Mouse (Mus musculus) neural tube, embryonic 11.5 days (tissue): Measurements from ENCODE around the gene Lpgat1. TPM values are rescaled to one million over a fixed set of nuclear protein-coding genes. Genes with fewer than 3 reads are reported as not detected.

Experiments used
- ATAC-seq: fragments of 200-750 bp; cut with Nextera tagmentation; 2 replicates; pipeline ENCODE4 v1.8.0; 2017; ENCODE audit warnings: moderate number of reproducible peaks, mild to moderate bottlenecking, moderate TSS enrichment, moderate library complexity; ENCODE audit not compliant: insufficient read depth, low FRiP score, low TSS enrichment
- DNase-seq: peaks from one replicate; pipeline ENCODE4 v3.0.0-alpha.2; 2015; ENCODE audit warnings: low spot score
- H3K27ac ChIP-seq: fragments of 300-500 bp; sonication (generic); 2 replicates; pipeline ENCODE4 v1.5.1; 2014; ENCODE audit warnings: low read depth, mild to moderate bottlenecking, low read length
- H3K27me3 ChIP-seq: fragments of 300-500 bp; sonication (generic); 2 replicates; pipeline ENCODE4 v1.6.1; 2014; ENCODE audit warnings: mild to moderate bottlenecking, low read length, mixed read lengths; ENCODE audit not compliant: control insufficient read depth, insufficient read depth
- H3K36me3 ChIP-seq: fragments of 300-500 bp; sonication (generic); 2 replicates; pipeline ENCODE4 v1.6.1; 2014; ENCODE audit warnings: mild to moderate bottlenecking, low read length, moderate library complexity, mixed read lengths; ENCODE audit not compliant: control insufficient read depth, insufficient read depth
- H3K4me1 ChIP-seq: fragments of 300-500 bp; sonication (generic); 2 replicates; pipeline ENCODE4 v1.6.1; 2014; ENCODE audit warnings: low read length, mixed read lengths; ENCODE audit not compliant: control insufficient read depth, insufficient read depth
- H3K4me2 ChIP-seq: fragments of 300-500 bp; sonication (generic); 2 replicates; pipeline ENCODE4 v1.6.1; 2014; ENCODE audit warnings: low read depth, mild to moderate bottlenecking, moderate library complexity
- H3K4me3 ChIP-seq: fragments of 300-500 bp; sonication (generic); 2 replicates; pipeline ENCODE4 v1.5.1; 2014; ENCODE audit warnings: low read depth, low read length
- H3K9ac ChIP-seq: fragments of 300-500 bp; sonication (generic); 2 replicates; pipeline ENCODE4 v1.6.1; 2014; ENCODE audit warnings: mild to moderate bottlenecking, low read length
- H3K9me3 ChIP-seq: fragments of 300-500 bp; sonication (generic); 2 replicates; pipeline ENCODE4 v1.6.1; 2016; ENCODE audit warnings: low read length; ENCODE audit not compliant: control insufficient read depth
- WGBS: fragments of 180-500 bp; shearing (Covaris S2); extraction: QIAGEN DNeasy Blood & Tissue Kit; methylation state at CpG from one replicate; pipeline ENCODE4 v1.1.7; 2014; 5-methylcytosine and 5-hydroxymethylcytosine counted together
- polyA plus RNA-seq: library from polyadenylated mRNA; unstranded; fragments of >200 nt; fragmentation: Nextera tagmentation; extraction: Ambion mirVana; gene quantifications from 2 replicates; pipeline ENCODE4 v1.2.1, GENCODE M21; 2014

Lpgat1 gene
- polyA plus RNA-seq, 1 experiment from 2014 or later: 40.0 TPM

DNA sequence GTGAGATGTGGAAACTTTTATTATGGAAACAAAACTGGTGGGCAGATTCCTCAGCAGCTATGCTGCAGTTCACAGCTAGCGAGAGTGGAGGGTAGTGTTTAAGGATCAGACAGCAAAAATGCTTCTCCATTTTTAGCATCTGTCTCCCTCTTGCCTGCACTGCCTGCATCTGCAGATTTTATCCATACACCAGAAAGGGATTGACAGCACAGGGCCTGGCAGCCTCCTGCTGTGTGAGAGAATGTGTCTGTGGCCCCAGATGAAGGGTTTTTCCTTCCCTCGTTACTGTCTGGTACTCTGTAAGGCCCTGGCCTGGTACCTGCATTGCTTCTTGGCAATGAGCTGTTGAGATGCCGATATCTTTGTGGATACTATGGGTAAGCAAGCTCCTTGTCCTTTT, 2.8 kb downstream of the Lpgat1 start:
- H3K4me3 ChIP-seq: no peak overlapping the region
- 69% methylated on average over 3 of the region's 3 CpGs for WGBS
- H3K9ac ChIP-seq: no peak overlapping the region
- DNase-seq (no peak), ATAC-seq (no peak)
- peaks cover 6% of the 10 kb centered on the region; the same call in 1 of the 2 replicates for H3K4me1 ChIP-seq
- H3K36me3 ChIP-seq: peaks cover 3% of the 10 kb centered on the region; the same call in 1 of the 2 replicates
- H3K9me3 ChIP-seq: no peaks in the 10 kb centered on the region
- no peak overlapping the region for H3K4me2 ChIP-seq
- H3K27me3 ChIP-seq: no peaks in the 10 kb centered on the region
- H3K27ac ChIP-seq: no peak overlapping the region

DNA sequence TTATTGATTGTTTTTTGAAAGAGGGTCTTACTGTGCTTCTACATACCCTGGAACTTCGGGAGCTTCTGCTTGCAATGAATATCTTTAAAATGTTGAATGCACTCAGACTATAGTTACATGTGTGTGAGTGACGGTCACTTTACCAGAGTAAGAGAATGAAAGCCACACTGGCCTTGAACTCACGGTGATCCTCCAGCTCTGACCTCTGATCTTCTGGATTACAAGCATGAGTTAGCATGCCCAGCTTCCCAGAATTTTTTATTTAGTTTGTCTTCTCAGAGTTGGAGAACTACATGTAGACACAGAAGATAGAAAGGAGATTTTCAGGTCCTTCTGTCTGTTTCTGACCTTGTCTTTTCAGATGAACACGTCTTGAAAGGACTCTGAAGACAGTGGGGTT, 5.1 kb downstream of the Lpgat1 start:
- DNase-seq (no peak), ATAC-seq (no peak)
- Histone ChIP-seq H3K9me3 (no peaks in the 10 kb centered on the region), H3K4me2 (no peak overlapping the region), H3K9ac (no peak overlapping the region), H3K4me1 (peaks cover 6% of the 10 kb centered on the region; the same call in 1 of the 2 replicates), H3K4me3 (no peak overlapping the region), H3K36me3 (peaks cover 3% of the 10 kb centered on the region), H3K27ac (no peak overlapping the region), H3K27me3 (no peaks in the 10 kb centered on the region)
- WGBS: 83% methylated on average over 4 of the region's 4 CpGs

DNA sequence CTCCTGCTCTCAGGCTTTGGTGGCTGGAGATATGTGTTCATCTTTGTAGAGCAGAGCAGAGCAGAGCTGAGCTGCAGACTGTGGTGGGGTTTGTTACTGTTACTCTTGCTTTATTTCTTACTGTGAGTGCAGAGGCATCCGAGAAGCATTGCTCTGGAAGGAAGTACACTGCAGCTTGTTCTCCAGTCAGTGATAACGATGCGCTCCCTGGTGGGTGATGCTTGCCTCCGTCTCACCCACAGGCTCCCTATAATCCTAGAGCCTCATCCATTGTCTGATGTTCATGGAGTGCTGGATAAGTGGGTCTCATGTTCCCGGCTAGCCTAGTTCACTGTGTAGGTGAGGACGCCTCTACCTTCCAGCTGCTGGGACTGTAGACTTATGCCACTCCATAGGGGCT, 6.0 kb downstream of the Lpgat1 start:
- no peak overlapping the region for H3K9ac ChIP-seq
- DNase-seq (no peak), ATAC-seq (no peak)
- no peak overlapping the region for H3K27ac ChIP-seq
- H3K36me3 ChIP-seq: peaks cover 3% of the 10 kb centered on the region
- no peaks in the 10 kb centered on the region for H3K27me3 ChIP-seq
- H3K4me2 ChIP-seq: no peak overlapping the region
- WGBS: 73% methylated on average over 6 of the region's 6 CpGs
- no peaks in the 10 kb centered on the region for H3K9me3 ChIP-seq
- H3K4me3 ChIP-seq: no peak overlapping the region
- peaks cover 6% of the 10 kb centered on the region; the same call in 1 of the 2 replicates for H3K4me1 ChIP-seq

DNA sequence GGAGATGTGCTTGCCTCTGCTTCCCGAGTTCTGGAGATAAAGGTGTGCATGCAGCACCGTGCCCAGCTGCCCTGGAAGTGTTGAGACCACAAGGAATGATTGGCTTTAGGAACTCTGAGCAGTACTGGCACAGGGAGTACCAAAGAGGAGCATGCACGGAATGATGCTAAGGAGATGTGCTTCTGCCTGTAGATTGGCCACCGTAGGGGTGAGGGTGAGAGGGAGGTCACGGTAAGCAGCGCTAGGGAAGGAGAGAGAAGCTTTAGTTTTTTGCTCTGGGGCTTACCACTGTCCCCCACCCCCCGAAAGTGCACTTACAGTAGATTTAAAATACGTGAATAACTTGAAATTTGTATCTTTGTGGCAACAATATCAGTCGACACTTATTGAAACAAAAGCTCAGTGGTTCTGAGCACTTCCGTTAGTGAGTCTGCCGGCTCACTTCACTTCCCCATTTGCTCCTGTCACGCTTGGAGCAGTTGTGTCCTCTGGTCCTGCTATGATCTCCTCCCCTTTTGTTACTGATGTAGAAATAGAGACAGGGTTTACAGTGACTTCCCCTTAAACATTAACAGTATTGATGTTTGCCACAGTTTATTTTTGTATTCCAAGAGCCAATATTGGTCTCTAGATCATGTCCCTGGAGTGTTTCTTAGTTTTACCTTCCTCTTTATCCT, 6.9 kb downstream of the Lpgat1 start:
- Histone ChIP-seq H3K36me3 (peaks cover 3% of the 10 kb centered on the region), H3K27me3 (no peaks in the 10 kb centered on the region), H3K4me1 (peaks cover 6% of the 10 kb centered on the region; the same call in 1 of the 2 replicates), H3K4me2 (no peak overlapping the region), H3K9ac (no peak overlapping the region), H3K9me3 (no peaks in the 10 kb centered on the region), H3K4me3 (no peak overlapping the region), H3K27ac (no peak overlapping the region)
- WGBS: 79% methylated on average over 12 of the region's 12 CpGs
- no peak for DNase-seq
- no peak for ATAC-seq

DNA sequence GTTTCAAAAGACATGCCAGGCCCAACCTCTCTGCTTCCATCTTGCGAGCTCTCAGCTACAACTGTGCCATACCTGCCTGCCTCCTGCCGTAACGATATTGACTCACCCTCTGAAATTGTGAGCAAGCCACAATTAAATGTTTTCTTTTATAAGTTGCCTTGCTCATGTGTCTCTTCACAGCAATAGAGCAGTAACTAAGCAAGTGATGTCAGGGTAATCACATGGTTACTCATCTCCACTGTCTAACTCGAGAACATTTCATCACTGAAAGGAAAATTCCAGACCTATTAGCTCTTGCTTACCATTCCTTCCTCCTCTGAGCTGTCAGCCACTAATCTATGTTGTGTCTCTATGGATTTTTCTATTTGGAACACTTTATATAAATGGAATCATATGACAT, 15.0 kb downstream of the Lpgat1 start:
- WGBS: 97% methylated on average over 4 of the region's 4 CpGs
- ATAC-seq (no peak), DNase-seq (no peak)
- H3K27me3 ChIP-seq: no peaks in the 10 kb centered on the region
- H3K36me3 ChIP-seq: no peaks in the 10 kb centered on the region; the same call in 1 of the 2 replicates
- H3K4me2 ChIP-seq: no peak overlapping the region
- H3K4me1 ChIP-seq: no peaks in the 10 kb centered on the region
- no peak overlapping the region for H3K4me3 ChIP-seq
- H3K9ac ChIP-seq: no peak overlapping the region
- no peak overlapping the region for H3K27ac ChIP-seq
- H3K9me3 ChIP-seq: no peaks in the 10 kb centered on the region

DNA sequence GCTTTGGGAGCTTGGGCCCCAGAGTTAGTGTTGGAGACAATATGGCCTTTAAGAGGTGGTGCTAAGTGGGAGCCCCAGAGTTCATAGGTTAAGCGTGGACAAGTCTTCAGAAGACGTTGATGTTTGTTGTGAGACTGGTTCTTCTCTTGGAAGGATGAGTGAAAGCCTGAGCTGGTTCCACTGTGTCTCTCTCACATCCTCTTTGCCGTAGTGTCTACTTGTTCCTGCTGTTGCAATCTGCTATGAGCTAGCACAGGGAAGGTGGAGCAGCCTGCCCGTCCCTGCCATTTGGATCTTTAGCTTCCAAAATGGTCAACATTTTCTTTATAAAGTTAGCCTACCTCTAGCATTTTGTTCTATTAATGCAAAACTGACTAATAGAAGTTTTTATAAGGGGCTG, 16.2 kb downstream of the Lpgat1 start:
- H3K9ac ChIP-seq: no peak overlapping the region
- ATAC-seq (no peak), DNase-seq (no peak)
- no peak overlapping the region for H3K4me2 ChIP-seq
- H3K27ac ChIP-seq: no peak overlapping the region
- 93% methylated on average over 4 of the region's 4 CpGs for WGBS
- no peaks in the 10 kb centered on the region for H3K9me3 ChIP-seq
- no peaks in the 10 kb centered on the region for H3K27me3 ChIP-seq
- H3K4me3 ChIP-seq: no peak overlapping the region
- no peaks in the 10 kb centered on the region for H3K4me1 ChIP-seq
- H3K36me3 ChIP-seq: no peaks in the 10 kb centered on the region

DNA sequence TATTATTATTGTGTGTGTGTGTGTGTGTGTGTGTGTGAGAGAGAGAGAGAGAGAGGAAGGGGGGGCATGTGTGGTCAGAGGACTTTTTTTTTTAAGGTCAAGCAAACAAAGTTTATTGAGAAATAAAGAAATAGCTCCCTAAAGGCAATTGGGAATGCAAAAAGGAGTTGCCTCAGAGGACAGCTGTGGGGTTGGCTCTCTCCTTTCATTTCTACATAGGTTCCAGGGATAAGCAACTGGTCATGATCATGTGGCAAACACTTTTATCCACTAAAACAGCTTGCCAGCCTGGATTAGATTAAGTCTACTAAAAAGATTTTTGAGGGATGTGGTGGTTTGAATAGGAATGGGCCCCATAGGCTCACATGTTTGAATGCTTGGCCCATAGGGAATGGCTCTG, 18.8 kb downstream of the Lpgat1 start:
- H3K9ac ChIP-seq: no peak overlapping the region
- H3K4me2 ChIP-seq: no peak overlapping the region
- H3K4me3 ChIP-seq: no peak overlapping the region
- H3K4me1 ChIP-seq: no peaks in the 10 kb centered on the region
- no peak overlapping the region for H3K27ac ChIP-seq
- H3K9me3 ChIP-seq: no peaks in the 10 kb centered on the region
- H3K36me3 ChIP-seq: no peaks in the 10 kb centered on the region
- no peaks in the 10 kb centered on the region for H3K27me3 ChIP-seq
- DNase-seq: no peak
- ATAC-seq: no peak

DNA sequence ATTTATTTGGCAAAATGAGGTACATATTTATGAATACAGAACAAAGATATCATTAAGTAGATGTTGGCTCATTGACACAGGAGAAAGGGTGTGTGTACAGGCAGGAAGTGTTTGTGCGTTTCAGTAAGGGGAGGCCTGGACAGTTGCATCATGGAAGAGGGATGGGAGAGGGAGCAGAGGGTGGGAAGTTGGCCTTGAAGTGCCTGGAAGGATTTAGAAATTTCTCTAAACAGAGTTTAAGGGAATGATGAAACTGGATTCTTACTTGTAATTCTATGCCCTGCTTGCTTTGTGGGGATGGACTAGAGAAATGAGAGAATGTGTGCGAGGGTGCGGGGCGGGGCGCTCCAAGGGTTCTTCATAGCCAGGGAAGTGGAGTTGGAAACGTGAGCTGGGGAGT, 20.2 kb downstream of the Lpgat1 start:
- WGBS: 89% methylated on average over 6 of the region's 6 CpGs
- H3K4me2 ChIP-seq: no peak overlapping the region
- no peaks in the 10 kb centered on the region for H3K4me1 ChIP-seq
- H3K9me3 ChIP-seq: no peaks in the 10 kb centered on the region
- ATAC-seq (no peak), DNase-seq (no peak)
- H3K4me3 ChIP-seq: no peak overlapping the region
- H3K36me3 ChIP-seq: no peaks in the 10 kb centered on the region
- H3K9ac ChIP-seq: no peak overlapping the region
- no peak overlapping the region for H3K27ac ChIP-seq
- no peaks in the 10 kb centered on the region for H3K27me3 ChIP-seq

DNA sequence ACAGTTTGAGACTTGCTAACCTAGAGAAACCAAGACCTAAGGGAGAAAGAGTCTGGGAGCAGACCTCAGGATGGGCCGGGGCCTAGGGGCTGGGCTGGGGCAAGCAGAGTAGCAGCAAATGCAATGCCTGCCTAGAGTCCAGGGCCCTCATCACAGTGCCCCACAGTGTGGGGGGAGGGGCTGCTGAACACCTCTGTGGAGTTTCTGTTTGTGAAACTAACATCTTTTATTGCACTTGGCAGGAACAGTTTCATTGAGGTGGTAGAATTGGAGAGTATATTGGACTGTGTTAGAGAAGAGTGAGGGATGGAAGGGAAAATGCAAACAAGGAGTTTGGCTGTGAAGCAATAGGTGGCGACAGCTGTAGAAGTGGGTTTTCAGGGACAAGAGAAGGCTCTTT, 21.1 kb downstream of the Lpgat1 start:
- H3K9me3 ChIP-seq: no peaks in the 10 kb centered on the region
- WGBS: 88% methylated on average over 2 of the region's 2 CpGs
- ATAC-seq: no peak

More for the DNA sequence above, 21.1 kb downstream of the Lpgat1 start:
- H3K36me3 ChIP-seq: no peaks in the 10 kb centered on the region
- H3K4me3 ChIP-seq: no peak overlapping the region
- H3K4me2 ChIP-seq: no peak overlapping the region
- no peak for DNase-seq
- no peak overlapping the region for H3K27ac ChIP-seq
- H3K4me1 ChIP-seq: no peaks in the 10 kb centered on the region
- no peak overlapping the region for H3K9ac ChIP-seq
- H3K27me3 ChIP-seq: no peaks in the 10 kb centered on the region
